Mouse (Mus musculus): ENCODE results near the gene Gm17409. TPM values are rescaled to one million over a fixed set of nuclear protein-coding genes. Genes with fewer than 3 reads are reported as not detected.

The Gm17409 gene
- total RNA-seq, 2 experiments from 2014 or later, result not detected

DNA sequence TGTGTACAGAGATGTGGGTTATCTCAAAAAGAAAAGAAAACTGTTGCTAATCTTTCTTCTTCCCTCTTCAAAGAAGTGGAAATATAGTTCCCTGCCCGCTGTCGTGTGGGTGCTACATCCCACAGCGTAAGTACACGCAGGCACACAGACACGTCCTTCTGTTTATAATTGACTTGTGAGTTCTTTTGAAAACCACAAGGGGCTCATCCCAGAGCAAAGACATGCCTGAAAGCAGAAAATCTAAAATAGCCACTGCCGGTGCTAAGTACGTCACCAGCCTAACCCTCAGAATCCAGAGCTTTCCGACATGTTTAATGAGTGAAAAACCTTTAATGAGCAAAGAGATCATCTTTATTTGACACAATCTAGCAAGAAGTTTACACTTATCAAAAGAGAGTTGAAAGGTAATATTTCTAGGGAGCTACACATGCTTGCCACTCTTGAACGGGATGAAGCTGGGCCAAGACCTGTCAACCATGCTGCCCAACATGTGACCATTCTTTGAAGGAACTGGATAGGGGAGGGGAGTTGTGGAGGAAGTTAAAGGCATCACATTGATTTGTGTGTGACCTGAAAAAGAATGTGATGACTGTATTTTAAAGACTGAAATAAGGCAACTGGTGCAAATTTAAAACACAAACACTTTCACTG is 11.7 kb downstream of the Gm17409 start:
- DNase-seq, result no peak
- intact Hi-C loops (cut with DNase I), result no loop called here

DNA sequence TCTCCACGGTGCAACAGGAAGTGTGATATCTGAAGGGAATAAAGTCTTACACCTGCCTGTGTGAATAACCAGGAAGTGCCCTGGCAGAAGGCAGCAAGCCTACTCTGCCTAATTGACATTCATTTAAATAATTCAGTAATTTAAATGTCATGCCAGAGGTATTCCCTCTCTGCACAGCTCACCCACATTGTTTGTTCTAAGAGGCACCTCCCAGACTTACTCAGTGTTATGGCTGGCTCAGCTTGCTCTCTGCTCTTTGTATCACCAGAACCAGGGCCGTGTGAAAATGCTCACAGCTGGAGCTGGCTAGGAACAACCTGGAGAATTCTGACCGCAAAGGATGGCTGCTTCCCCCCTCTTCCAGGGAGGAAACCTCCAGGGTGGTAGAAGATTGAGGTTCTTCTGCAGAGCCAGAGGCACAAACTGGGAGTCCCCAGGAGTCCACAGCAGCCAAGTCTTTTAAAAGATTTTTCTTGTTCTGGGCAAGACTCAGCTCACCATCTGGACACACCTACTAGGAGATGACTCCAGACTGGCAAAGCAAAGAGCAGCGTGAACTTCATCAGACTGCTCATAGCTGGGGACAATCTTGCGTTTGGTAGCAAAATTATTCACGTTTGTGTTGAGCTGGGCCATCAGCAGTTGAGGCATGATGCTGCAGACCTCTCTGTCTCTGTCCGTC is 14.5 kb downstream of the Gm17409 start:
- no peak for DNase-seq
- intact Hi-C loops (cut with DNase I), result no loop called here

DNA sequence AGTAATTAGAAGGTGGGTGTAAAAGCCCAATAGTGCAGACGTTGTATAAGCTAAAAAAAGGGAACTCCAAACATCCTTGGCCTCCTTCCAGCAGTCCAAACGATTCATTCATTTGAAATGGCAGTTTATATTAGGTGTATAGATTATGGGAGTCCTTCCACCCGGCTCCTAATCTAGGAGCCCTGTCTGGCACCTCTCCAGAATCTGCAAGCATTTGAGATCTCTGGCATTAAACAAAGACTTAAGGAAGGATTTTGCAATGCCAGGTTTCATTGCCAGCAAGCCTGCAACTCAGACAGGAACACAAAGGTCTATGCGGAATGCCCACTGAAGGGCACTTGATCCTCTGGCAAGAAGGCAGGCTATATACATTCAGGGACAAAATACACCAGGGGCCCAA is 15.2 kb downstream of the Gm17409 start:
- intact Hi-C loops (cut with DNase I), result loop anchor here (5.0 kb wide), 1 partner anchor 47 kb away; no protein-coding TSS in a partner anchor

DNA sequence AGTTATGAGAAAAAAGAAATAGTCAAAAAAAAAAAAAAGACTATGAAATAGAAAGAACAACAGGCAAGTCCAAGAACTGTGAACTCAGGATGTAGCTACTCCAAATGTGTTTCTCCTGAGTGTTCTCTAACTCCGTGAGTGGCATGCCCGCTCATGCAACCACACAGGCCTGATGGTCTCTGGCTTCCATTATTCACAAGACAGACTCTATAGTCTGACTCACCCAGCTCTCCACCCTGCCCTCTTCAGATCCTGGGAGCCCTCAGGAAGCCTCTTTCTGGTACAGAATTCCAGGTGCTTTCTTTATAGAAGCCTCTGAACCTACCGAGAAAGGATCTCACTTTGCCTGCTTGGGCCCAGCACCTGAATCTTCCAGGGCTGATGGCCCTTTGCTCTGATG is 15.8 kb downstream of the Gm17409 start:
- DNase-seq, result no peak
- intact Hi-C loops (cut with DNase I), result loop anchor here (5.0 kb wide), 1 partner anchor 47 kb away; no protein-coding TSS in a partner anchor

More for the DNA sequence above, 15.2 kb downstream of the Gm17409 start:
- DNase-seq, result no peak

DNA sequence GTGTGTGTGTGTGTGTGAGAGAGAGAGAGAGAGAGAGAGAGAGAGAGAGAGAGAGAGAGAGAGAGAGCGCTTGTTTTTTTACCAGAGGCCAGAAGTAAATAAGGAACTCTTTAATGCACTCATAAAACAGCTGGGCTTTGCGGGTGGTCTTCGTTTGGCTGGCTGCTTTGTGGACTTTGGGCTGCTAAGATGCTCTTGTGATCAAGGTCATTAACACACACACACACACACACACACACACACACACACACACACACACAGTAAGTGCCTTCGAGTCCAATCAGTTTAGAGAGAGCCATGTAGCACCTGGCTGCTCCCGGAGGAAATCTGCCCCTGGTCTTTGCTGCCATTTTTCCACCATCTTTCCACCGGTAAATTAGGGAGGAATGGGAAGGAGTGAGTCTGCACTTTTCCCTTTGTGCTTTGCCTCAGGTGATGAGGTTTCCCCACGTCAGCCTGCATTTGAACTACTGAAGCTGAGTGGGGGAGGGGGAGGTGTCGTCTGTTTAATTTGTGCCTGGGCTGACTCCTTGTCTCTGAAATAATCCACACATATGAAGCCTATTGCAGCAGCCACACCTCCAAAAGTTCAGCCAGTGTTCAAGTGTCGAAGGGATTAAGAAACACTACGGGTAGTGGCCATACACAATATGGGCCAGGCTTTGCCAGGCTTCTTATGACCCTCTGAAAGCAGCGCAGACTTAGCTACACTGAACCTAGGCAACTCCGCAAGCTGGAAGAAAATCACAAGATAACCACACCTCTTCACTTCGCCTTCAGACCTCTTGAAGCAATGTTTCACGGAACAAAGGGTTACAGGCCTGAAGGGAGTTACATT is 16.7 kb downstream of the Gm17409 start:
- no peak for DNase-seq
- intact Hi-C loops (cut with DNase I), result loop anchor here (5.0 kb wide), 1 partner anchor 46 kb away; no protein-coding TSS in a partner anchor

DNA sequence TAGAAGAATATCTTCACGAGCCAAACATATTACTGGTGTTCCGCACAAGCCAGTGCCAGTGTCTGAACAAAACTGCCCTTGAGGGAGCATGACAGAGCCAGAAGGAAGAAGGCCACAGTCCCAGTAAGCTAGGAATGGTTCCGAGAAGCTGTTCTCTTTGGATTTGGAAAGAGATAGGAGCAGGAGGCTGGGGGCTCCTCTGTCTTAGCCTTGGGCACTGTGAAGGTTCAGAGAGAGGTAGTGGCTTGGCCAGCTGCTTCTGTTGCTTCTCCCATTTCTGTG is 17.3 kb downstream of the Gm17409 start:
- intact Hi-C loops (cut with DNase I), result loop anchor here (5.0 kb wide), 1 partner anchor 45 kb away; no protein-coding TSS in a partner anchor
- DNase-seq, result no peak

DNA sequence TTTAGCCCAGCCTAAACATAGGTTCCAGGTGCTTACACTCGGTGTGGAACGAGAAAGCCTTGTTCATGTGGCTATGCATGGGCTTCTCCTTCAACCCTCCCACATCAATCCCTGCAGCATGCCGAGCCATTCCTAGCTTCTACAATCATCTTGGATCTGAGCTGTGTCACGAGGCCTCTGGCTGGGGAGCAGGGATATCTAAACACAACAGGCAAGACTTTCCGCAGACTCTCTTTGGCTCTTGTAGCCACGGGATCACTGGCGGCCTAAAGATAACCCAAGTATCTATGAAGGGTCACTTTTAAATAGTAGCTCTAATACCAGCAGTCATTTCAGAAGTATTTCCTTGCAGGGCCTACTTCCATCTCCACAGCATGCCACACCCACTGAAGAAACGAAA is 18.5 kb downstream of the Gm17409 start:
- DNase-seq, result no peak
- intact Hi-C loops (cut with DNase I), result loop anchor here (2.0 to 5.0 kb wide), 2 partner anchors 44 to 78 kb away; partner anchors contain the start of genes Acvr1 and Upp2

DNA sequence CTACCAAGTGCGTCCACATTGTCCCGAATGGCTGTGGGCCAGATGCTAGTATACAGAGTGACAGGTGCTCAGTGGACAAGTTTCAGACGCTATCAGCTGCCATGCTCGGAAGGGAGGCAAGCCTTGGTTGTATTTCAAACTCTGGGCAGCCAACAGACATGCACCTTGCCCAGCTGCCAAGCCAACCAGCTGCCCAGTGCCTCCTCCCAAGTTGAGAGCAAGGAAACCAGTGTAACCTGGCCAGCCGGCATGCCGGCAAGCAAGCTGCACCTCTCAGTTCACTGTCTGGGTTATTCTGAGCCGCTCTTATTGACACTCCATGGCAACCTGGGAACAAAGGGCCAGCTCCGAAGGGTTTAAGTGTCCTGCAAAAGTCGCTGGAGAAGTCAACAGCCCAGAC is 19.4 kb downstream of the Gm17409 start:
- peak; percentile 59 to 60 for DNase-seq
- intact Hi-C loops (cut with DNase I), result loop anchor here (2.0 to 5.0 kb wide), 2 partner anchors 43 to 78 kb away; partner anchors contain the start of genes Acvr1 and Upp2

DNA sequence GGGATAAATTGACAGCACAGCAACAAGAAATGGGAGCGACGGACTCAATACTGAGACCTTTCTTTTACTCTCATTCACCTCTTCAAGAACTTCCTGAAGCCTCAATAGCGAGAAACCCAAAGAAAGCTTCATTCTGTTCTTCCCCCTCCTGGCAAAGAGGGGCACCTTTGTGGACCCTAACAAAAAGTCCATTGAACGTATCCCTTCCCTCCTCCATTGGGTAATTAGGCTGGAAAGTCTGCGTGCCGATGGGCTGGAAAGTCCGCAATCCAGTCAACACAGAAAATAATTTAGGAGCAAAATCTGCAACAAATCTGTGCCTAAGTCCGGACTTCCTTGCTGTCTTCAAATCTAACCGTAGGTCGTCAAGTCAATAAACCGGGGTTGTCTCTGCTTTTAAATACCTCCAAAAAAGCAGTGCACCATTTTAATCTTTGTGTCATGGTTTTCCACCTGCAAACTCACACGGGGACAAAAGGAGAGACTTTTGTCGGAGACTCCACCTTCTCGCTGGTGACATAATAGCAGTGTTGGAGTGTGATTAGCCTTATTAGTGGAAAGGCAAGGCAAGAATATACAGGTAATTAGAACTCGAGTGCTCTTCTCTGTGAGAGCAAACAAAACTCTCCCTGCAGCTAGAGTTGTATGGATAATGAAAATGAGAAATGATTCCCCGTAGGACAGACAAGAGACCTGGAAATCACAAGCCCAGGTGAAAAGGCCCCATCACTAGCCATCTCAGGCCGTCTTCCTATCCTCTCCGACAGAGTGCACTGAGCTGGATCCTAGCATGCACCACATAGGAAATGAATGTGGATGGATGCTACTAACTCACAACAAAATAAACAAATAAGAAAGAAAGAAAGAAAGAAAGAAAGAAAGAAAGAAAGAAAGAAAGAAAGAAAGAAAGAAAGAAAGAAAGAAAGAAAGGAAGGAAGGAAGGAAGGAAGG is 24.0 kb downstream of the Gm17409 start:
- intact Hi-C loops (cut with DNase I), result no loop called here
- no peak for DNase-seq

DNA sequence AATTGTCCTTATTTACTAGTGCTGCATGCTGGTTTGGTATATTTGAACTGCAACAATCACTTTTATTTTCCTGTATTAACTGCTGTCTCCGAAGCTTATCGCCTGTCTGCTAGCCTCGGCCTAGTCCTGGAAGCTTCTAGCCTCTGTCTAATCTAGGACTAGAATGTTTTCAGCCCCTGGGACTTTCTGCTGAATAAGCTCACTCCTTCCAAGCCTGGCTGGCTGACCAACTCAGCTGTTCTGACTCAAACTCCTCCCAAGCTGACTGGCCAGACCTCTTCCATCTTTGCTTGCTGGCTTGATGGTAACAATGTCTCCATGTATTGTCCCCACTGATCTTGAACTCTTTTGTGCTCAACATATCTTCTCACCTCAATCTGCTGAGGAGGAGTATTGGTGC is 25.4 kb downstream of the Gm17409 start:
- DNase-seq, result no peak
- intact Hi-C loops (cut with DNase I), result no loop called here

DNA sequence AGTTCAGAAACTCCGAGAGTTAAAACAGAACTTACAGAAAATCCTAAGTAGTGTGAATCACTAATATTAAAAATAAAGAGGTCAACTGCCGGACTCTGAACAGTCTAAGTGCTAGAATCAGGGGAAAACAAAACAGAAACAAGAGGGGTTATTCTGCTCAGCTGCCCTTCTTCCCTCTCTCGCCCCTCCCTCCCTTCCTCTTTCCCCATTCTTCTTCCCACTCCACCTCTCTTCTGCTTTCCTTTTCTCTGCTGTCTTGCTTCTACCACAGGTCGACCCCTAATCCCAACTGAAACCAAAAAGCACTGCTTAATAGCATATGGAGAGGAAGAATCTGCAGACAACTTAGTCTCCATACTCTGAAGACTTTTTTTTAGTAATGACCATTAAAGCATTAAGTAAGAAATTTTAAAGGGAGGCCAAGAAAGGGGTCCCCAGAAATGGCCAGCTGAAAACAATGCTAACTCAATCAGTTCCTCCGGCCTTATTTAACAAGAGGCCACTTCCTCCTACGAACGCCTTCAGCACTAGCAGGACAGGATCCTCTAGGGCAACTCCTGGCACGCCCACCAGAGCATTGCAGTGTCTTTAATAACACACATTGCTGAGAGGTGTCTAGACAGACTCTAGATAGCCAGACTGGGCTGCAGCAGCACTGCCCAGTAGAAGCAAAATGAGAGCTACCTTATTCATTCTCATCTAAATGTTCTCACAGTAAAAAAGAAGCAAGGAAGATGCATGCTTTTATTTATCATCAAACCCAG is 26.9 kb downstream of the Gm17409 start:
- intact Hi-C loops (cut with DNase I), result no loop called here
- no peak for DNase-seq

DNA sequence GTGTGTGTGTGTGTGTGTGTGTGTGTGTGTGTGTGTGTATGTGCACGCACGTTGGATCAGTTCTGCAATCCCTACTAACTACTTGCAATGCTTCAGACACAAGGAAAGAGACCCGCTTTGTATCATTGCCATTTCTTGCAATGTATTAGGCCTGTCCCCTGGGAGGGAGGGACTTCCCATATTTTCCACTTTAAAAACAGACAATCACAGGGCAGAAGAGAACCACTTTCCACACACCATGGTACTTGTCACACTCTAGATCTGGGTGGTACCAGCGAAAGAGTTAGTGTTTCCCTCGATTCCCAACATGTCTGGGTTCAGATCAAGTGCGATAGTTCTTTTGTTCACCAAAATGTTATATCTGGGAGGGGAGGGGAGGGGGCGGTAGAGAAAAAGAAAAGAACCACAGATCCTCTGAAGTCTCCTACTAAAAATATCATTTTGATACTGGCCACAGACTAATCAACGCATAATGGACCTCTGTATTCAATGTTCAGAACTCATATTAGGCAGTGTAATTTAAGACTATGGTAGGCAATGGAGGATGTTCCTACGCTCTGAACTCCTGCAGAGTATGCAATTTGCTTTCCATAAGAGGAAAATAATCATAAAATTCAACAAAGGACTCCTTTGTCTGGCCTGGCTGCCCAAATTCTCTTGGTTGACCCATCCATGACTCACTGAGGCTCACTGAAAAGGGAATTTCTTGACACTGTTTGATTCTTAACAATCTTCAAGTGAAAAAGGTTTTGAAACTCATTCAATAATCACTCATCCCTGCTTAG is 35.6 kb downstream of the Gm17409 start:
- intact Hi-C loops (cut with DNase I), result no loop called here
- no peak for DNase-seq

DNA sequence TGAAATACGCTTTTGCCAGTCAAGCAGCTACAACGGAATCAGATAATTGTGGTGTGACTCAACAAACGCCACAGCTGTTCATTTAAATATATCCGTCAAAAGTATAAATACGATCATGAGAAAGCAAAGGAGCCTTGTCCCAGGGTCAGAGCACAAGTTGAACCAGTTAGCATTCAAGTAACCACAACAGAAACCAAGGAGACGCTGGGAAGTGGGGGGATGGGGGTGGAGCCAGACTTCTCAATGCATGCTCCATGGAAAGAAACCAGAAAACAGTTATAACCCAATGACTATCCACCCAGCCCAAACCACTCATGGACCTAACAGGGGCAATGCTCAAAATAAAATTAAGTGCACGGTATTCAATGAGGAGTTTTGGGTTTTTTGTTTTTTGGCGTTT is 40.3 kb downstream of the Gm17409 start:
- no peak for DNase-seq
- intact Hi-C loops (cut with DNase I), result no loop called here

DNA sequence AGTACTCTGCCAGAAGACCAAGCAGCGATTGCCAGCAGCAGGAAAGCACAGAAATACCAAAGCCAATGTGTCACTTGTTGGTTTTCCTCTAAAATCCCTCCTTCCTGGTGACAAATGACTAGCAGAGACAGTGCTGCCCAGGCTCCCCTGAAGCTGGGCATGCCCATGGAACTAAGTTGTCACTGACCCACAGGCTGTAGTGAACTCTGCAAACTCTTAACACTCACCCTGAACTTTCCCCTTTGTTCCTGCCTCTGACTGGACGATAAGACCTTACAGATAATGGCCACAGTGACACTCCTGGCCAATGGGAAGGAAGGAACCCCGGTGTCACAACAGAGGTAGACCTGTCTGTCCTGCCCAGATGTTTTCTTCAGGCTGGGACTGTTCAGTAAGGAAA is 43.3 kb downstream of the Gm17409 start:
- intact Hi-C loops (cut with DNase I), result no loop called here
- DNase-seq, result no peak

DNA sequence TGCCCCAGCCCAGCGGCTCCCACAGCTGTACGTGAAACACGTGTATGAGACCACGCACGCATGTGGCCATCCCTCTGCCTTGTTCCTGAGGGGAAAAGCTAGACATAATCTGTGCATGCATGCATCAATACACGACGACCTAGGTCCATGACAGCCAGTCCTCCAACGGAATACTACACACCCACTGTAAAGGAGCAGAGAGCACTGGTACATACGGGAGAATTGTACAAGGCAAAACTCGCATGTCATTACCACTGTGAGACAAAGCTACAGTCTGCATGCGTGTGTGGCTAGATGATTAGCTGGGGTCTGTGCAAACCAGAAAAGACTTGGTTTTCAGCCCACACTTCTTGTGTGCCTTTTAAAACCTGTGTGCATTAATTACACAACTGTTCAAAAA is 44.6 kb downstream of the Gm17409 start:
- intact Hi-C loops (cut with DNase I), result no loop called here
- DNase-seq, result no peak

DNA sequence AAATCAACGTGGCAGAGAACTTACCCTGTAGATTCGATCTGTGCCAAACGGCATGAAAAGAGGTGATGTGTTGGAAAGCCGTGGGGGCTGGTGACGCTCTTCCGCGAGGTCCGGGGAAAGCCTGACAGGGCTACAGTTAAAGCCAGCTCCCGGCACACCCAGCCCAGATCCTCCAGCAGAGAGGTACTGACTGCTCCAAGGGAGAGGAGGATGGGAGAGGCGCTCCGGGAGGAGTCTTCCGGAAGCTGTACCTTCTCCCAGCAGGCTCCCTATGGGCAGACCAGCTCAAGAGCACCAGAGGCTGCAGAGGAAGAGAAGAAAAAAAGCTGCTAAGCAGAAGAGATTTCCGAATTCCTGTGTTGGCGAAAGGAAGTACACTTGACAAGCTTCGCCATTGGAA is 46.1 kb downstream of the Gm17409 start:
- no peak for DNase-seq
- intact Hi-C loops (cut with DNase I), result no loop called here

DNA sequence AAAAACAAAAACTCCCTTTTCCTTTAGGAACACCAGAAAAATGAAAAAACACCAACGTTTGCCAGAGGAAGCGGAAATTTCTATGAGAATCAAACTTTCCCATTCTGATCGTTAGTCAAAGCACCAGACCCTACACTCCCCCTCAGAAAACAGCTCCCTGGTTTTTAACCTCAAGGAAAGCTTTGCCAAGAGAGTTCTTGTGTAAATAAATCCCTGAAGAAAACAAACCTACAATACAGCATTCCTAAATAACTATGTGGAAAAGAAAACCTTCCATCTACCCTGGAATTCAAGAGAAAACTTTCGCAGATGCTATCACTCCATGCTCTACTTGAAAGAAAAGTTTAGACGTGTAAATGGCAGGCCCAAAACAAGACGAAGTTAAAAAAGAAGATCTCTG is 47.0 kb downstream of the Gm17409 start:
- DNase-seq, result no peak
- intact Hi-C loops (cut with DNase I), result no loop called here

DNA sequence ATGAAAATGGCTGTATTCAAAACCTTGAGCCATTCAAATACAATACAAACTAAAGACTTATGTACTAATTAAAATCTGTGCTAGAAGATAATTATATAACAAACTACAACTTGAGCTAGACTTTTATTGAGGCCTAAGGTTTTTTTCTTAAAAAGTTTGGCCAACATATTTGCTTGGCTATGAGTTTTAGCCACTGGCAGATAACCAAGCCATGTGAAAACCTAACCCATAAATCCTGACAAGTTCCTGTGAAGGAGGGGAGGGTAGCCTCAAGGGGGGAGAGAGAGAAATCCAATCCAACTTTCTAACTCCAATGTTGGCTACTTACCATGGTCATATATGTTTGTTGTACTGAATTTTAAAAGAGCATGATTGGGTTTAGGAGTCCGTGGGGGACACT is 48.6 kb downstream of the Gm17409 start:
- no peak for DNase-seq
- intact Hi-C loops (cut with DNase I), result no loop called here

All from gastrocnemius, postnatal 36 days (tissue).